Mouse (Mus musculus): ENCODE results near the gene Dnajc21.

Dnajc21 gene

DNA sequence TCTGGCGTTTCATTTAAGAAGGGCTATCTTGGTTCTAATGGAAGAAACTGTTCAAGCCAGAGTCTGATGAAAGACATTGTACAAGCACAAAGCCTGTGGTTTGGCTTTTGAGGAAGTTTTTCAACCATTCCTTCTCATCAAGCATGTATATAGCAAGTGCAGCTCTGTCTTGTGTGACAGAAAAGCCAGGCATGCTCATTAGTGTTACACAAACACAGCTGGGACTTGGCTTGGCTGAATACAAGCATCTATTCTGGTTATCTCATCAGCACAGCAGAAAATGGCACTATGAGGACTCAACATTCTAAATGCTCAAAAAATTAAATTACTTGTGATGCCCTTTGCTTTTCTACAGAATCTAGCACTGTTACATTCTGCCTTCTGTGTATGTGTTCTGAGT lies 33.4 kb downstream of the Dnajc21 start:
- no peak for DNase-seq (ENCODE audit: low spot score)

DNA sequence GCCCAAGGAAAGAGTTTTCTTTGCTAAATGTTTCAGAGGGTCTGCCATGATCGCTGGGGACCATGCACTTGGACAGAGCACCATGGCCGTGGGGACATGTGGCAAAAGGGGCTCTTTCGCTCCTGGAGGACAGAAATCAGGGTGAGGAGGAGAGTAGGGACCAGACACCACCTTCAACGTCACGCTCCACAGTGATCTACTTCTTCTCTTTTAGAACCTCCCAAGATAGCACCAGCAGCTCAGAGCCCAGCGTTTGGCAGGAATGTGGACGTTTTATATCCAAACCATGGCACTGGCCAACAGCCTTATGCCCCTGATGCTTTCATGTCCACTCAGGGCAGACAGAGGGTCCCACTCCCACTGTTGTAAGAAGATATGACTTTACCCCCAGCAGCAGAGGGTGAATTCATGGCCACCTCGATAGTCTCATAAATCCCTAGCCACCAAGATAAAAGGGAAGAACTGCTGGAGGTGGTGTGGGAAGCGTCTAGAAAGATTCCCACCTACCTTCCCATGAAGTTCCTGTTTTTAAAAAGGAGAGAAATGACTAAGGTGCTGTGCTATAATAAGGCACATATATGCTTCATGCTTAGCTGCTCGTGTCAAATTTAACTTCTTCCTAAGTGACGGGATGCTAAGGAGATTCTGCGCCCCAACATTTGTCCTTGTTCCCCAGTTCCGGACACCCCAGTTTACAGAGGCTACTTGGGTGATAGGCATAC lies 43.6 kb downstream of the Dnajc21 start:
- no peak for DNase-seq (ENCODE audit: low spot score)

DNA sequence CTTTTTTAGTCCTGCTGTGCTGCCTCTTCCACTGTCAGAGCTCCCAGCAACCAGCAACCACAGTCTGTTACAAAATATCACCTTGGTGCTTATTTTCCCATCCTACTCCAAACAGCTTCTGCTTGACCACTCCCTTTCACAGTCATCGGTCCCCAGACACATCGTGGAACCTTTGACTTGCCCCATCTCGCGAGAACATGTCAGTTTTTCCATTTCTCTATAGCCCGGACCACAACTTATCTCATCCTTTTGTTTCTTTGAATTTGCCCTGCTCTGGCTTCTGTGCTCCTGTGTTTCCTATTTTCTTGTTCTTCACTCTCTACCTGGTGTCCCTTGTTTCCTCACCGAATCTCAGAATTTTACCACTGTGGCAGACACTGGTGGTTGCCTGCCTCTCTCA lies 44.2 kb downstream of the Dnajc21 start:
- DNase-seq (ENCODE audit: low spot score), result no peak

DNA sequence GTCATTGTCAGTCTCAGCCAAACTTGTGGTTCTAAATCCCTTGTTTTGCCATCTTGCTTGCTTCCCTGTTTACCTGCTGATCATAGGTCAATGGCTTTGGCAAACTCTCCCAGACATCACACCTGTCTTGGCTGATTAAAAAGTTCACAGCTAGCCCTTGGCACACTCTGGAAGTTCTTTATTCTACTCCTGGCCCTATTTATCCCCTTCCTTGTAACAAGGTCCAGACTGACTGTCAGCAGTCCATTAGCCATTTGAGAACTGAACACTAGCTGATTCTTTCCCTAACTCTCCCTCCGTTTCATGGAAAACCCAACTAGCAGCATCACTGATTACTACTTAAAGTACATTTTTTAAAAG lies 48.6 kb downstream of the Dnajc21 start:
- DNase-seq (ENCODE audit: low spot score), result no peak

DNA sequence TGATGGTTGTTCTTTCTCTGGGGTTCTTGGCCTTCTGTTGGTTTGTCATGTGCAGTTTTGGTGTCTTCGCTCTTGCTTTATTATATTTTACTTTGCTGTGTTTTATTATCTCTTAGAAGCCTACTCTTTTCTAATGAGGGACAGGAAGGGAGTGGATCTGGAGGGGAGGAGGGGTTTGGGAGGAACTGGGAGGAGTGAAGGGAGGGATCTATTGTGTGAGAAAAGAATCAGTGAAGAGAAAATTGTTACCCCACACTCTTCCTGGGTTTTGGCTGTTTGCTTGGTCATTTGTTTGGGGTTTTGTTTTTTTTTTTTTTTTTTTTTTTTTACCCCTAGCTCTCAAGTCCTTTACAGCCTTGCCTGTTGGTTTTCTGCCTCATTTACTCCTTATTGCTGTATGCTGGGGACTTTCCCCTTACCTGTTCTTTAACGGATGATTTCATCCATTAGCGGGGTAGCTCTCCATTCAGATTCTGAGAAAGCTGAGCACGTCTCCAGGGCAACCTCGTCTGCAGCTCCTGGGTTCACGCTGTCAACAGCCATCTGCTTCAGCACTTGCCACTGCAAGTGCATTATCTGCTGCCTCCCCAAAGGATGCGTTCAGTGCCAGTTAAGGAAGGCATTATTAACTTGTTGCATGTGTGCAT lies 49.1 kb downstream of the Dnajc21 start:
- DNase-seq (ENCODE audit: low spot score), result no peak

DNA sequence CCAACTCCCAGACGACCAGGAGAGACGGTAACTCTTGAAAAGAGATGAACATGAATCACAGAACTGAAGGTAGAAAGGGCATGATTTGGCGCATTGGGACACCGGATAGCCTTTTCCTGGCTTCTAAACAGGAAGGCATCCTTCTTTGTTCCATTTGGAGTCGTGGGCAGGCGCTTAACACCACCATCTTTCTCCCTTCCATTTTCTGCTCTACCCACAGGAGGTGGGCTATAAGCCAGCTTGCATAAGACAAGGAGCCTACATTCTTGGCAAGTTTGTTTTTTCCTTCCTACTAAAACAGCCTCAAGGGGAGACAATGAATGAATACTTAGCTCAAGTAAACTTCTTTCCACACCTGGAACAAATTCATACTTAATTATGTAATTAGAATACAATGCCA lies 56.7 kb downstream of the Dnajc21 start:
- no peak for DNase-seq (ENCODE audit: low spot score)

DNA sequence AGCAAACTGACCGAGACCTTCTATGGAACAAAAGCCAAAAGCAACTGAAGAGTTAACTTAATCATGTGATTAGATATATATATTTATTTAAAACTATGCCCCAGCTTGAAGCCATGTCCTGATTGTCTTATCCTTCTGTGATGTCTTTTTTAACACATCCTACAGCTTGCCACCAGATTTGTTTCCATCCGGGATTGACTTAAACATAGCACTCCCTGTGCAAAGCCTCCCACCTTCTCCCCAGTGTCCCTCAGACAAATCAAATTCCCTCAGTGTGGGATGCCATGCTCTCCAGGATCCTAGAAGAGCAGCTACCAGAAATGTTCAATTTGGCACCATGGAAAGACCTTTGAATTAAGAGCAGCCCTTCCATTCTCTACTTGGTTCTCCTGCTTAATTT lies 59.4 kb downstream of the Dnajc21 start:
- DNase-seq (ENCODE audit: low spot score), result no peak

DNA sequence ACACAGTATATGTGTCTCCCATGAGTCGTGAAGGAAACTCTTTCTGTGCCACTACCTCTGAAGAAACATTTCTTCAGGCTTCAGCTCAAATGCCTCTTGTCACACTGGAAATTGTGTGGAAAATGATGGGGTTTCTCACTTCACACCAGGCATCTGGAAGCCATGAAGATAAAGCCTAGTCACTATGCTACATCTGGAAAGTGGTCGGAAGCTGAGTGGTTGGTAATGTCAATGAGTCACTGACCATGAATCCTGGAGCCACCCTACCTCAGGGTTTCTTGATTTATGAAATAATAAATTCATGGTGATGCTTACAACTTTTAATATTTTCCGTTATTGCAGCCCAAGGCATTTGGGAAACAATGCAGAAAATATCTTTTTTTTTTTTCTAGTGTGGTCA lies 60.5 kb downstream of the Dnajc21 start:
- DNase-seq (ENCODE audit: low spot score), result no peak

DNA sequence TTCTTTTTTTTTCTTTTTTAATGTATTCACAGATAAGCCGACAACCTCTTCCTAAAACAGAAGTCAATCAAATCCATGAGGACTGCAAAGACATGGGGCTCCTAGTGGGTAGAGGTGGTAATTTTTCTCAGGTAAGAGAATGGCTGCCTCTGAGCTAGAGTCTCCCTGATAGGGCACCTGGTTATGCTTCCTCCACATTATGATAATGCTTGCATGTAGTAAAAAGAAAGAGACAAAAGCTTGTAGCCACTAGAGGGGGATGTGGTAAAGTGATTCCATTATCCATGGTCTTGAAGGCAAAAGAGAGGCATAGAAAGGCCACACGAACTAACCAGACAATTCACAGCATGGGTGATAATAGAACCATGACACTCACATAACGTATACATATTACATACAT lies 69.9 kb downstream of the Dnajc21 start:
- no peak for DNase-seq (ENCODE audit: low spot score)

DNA sequence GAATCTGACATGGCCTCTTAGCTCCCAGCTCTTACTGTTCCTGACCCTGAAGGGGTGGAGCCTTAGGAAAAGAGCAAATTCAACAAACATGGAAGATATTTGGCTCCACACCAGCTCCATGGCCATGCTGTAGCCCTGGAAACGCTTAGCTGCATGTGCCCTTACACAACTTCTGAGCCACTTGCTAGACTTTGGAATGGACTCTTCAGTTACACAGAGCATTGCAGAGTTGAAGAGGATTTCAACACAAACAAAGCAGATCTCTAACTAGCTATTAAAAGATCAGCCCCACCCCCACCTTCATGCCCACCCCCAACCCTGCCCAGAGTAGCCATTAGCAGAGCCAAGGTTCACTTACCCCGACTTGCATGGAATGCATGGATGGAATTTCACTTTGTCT lies 70.5 kb downstream of the Dnajc21 start:
- DNase-seq (ENCODE audit: low spot score), result no peak
